Mouse (Mus musculus): Measurements from ENCODE around the gene Eif3j1.

Gene Eif3j1

GRCm38 (mm10) chr2:122102070-122102469, 73.7 kb downstream of the Eif3j1 start:
- DNase-seq (ENCODE audit: low spot score) = no peak
